Mouse (Mus musculus) lung, adult 10 weeks (tissue): ENCODE results near the gene Odr4. TPM values are rescaled to one million over a fixed set of nuclear protein-coding genes. Genes with fewer than 3 reads are reported as not detected.

ENCODE experiments used
- polyA plus RNA-seq: library from polyadenylated mRNA; stranded (reverse); fragments of 350-450 nt; fragmentation: Illumina TruSeq; extraction: RNeasy Lipid Tissue Mini Kit (QIAGEN cat#74804); gene quantifications from one replicate; pipeline ENCODE4 v1.2.3, GENCODE M21; 2014; ENCODE audit warnings: low read depth, low replicate concordance; ENCODE audit not compliant: insufficient read depth

Gene Odr4
- polyA plus RNA-seq: 19.0 TPM

DNA sequence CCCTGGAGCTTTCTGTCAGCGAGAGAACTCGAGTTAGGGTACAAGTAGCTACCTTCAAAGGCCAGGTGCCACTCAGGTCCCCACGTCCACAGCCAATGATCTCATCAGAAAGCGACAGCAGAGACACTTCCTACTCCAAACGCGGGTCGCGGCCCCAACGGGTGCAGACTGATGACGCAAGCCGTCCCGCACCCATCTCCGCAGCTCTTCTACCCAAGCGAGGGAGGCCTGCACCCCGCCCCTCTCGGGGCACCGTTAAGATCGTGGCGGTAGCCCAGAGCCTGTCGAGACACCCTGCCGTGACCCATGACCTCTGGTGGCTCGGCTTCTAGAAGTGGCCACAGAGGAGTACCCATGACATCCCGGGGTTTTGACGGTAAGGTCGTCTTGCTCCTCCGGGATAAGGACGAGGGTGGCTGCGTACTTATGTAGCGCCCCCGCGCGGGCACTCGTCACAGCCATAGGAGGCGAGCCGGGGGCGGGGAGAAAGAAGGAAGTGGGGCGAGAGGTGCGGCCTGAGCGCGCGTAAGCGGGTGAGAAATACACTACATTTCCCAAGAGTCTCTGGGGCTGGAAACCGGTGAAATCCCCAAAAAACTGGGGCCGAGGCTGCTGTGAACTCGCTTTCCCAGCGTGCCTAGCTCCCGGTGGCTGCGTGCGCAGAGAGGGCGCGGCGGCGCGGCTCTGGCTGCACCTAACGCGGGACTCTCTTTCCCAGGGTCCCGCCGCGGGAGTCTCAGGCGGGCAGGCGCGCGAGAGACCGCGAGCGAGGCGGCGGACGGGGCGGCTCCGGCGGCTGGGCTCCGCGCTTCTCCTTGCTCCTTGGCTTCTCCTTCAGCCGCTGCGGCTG is at the start of gene Odr4, which contains the start of gene Tpr:
Gene Odr4, minus strand, starts transcription at position 443 of the 850 bp plus-strand sequence.
Gene Tpr, plus strand, starts transcription at position 201 of the 850 bp plus-strand sequence.

GRCm38 (mm10) chr1:150319205-150319604 is 73.7 kb downstream of the Odr4 start, which contains the start of gene Pdc:
Gene Pdc, plus strand, starts transcription at chr1:150319417.

Other genes with a start within 250 kb of the Odr4 start
- not detected for gene Pdc, start 73.7 kb downstream of the Odr4 start, polyA plus RNA-seq
- gene Tpr, start 242 bp downstream of the Odr4 start, polyA plus RNA-seq: 72.0 TPM
- gene Prg4, start 73.1 kb upstream of the Odr4 start, polyA plus RNA-seq: 3.5 TPM